Mouse (Mus musculus) cortical plate, adult 2 months (tissue): Measurements from ENCODE around the gene Taf1a.

Experiments
- CTCF ChIP-seq: fragments of 200-500 bp; IDR thresholded peaks from 2 replicates; pipeline ENCODE4 v1.5.1; 2011; ENCODE audit warnings: mild to moderate bottlenecking, control low read depth, low read length; ENCODE audit not compliant: insufficient read depth; ENCODE audit errors: extremely low read depth
- POLR2A ChIP-seq: fragments of 200-500 bp; IDR thresholded peaks from 2 replicates; pipeline ENCODE4 v1.6.1; 2011; ENCODE audit warnings: mild to moderate bottlenecking, low read length, control low read depth; ENCODE audit not compliant: insufficient read depth; ENCODE audit errors: extremely low read depth

DNA sequence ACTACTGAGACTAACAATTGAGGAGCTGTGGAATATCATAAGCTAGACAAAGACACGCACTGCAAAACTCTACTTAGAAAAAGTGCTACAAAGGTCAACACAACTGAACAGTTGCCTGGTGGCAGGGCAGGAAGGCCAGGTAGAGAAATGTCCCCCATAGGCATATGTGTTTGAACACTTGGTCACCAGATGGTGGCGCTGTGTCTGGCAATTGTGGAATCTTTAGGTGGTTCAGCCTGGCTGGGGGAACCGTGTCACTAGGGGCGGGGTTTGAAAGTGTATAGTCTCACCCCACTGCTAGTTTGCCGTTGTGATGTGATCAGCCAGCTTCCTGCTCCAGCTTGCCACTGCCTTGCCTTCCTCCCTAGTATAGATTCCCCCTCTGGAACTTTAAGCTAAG, 14.1 kb upstream of the Taf1a start:
- TF ChIP-seq CTCF: no peak
- TF ChIP-seq POLR2A: no peak
